Mouse (Mus musculus) E14TG2a.4 (cell line): Measurements from ENCODE around the gene Lgi4.

Experiments
- CTCF ChIP-seq: conservative IDR thresholded peaks from 2 replicates; pipeline ENCODE4 v1.5.1; 2014; ENCODE audit warnings: low read length
- NANOG ChIP-seq: IDR thresholded peaks from 2 replicates; pipeline ENCODE4 v1.6.1; 2014; ENCODE audit warnings: borderline replicate concordance, low read length, mixed read lengths
- POU5F1 ChIP-seq: IDR thresholded peaks from 2 replicates; pipeline ENCODE4 v1.6.1; 2014; ENCODE audit warnings: low read length, borderline replicate concordance

DNA sequence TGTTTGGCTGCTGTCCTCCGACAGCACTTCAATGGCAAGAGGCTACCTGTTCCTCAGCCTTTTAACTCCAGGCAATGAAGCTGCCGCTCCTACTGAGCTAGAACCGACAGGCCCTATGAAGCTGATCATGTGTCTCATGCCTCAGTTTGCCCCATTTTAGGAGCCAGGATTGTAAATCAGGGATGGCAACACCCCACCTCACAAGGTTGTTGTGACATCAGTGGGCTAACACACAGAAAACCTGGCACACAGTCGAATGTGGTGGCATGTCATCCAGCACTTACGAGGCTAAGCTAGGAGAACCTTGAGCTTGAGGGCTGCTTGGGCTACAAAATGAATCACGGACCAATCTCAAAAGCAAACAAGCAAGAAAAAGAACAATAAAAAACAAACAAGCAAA, 931 bp upstream of the Lgi4 start:
- TF ChIP-seq CTCF (no peak), POU5F1 (no peak), NANOG (no peak)
